ENCODE assay signal across 15 mouse cellular contexts in the genomic region with DNA sequence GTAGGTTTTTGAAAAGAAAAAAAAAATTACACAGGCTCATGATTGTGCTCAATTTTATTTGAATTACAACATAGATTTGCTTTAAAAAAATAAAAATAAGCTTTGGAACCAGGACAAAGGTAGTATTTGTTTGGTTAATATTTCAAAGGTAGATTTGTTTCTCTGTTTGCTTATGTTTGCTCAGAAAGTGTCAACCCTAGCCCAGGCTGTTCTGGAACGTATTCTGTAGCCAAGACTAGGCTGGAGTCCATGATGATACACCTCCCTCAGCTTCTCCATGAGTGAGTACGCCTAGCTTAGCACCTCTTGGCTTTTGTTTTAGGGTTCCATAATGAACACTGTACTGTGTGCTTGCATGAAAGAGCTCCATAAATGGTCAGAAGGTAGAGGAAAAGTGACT.
"Had no signal": no experiment of that assay in that cellular context is flagged by ENCODE, and none has a peak within 500 bp of the region (broad histone marks: within the 10 kb centered on the region; RNA-seq: fewer than 3 reads in every experiment).

No protein-coding gene starts in this region.

- H3K9me3 ChIP-seq: neural tube, embryonic 15.5 days; stomach, embryonic 15.5 days had no signal

- H3K4me2 ChIP-seq: neural tube, embryonic 15.5 days; stomach, embryonic 15.5 days had no signal

- H3K36me3 ChIP-seq: neural tube, embryonic 15.5 days; stomach, embryonic 15.5 days had no signal

- H3K9ac ChIP-seq: neural tube, embryonic 15.5 days; stomach, embryonic 15.5 days had no signal

- H3K4me1 ChIP-seq: neural tube, embryonic 15.5 days; stomach, embryonic 15.5 days had no signal

- H3K4me3 ChIP-seq: neural tube, embryonic 15.5 days; stomach, embryonic 15.5 days had no signal

- DNase-seq: retina, postnatal 1 day; right cerebral cortex, adult 18-20 months; right cerebral cortex, postnatal 14 days; right cerebral cortex, postnatal 25 days; right cerebral cortex, postnatal 4 days; spleen, adult 18-20 months; thymus, adult 18-20 months; thymus, adult 2 months; thymus, postnatal 14 days; thymus, postnatal 25 days; thymus, postnatal 36 days; thymus, postnatal 4 days had no signal

- H3K27me3 ChIP-seq: neural tube, embryonic 15.5 days; stomach, embryonic 15.5 days had no signal

- H3K27ac ChIP-seq: neural tube, embryonic 15.5 days; stomach, embryonic 15.5 days; stomach, postnatal 0 days had no signal
